In the genomic region with DNA sequence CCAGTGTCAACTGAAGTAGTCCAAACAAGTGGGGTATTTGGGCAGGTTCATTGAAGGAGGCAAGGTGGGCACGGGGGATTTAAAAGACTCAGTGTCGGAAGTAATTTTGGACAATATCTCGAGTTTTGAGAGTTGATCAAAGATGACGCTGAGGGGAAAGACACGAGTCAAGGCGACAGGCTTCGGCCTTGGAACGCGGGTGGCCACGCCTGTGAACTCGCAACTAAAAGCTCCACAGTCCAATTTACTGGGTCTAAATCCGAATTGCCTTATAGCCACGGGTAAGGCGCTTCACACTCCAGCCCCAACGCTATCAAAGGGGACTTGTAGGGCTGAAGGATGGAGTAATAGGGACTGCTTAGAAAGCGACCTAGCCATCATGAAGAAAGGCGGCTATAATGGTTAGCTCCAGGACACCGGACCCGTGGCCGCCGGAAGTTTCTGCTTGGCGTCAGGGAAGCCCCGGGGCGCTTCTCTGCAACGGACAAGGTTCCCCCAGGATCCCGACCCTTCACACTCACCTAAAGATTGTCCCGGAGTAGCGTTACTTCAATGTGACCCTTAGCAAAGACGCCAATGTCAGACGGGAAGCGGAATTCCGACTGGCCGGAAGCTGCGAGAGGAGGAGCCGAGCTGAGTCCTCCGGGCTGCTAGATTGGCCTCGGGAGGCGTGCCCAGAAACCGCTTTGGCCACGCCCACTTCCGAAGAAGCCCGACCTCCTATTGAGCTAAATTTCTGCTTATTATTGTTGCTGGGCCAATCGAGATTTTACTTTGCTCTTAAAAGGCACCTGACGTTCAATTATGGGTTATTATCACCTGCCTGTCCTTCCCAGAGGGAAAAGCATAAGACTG, we compare ENCODE assay signal across 8 mouse cellular contexts. TPM values are rescaled to one million over a fixed set of nuclear protein-coding genes. Genes with fewer than 3 reads are reported as not detected.
DNase-seq lines count a peak whose midpoint lies in the region; ATAC-seq and TF ChIP-seq lines count a peak whose summit lies in the region.

A gene (minus strand): TSS at position 622 of the 855 bp plus-strand sequence.

- under 1% methylated on average over 44 of the region's 44 CpGs for WGBS in heart, embryonic 14.5 days
- 2% methylated on average over 44 of the region's 44 CpGs for WGBS in liver, embryonic 14.5 days (ENCODE audit: insufficient replicate concordance)
- 1% methylated on average over 44 of the region's 44 CpGs for WGBS in neural tube, embryonic 11.5 days
- WGBS in stomach, postnatal 0 days = 2% methylated on average over 44 of the region's 44 CpGs

- peak; percentile 88 for ATAC-seq in heart, embryonic 14.5 days (ENCODE audit: insufficient number of reproducible peaks, insufficient read depth, low FRiP score, low read depth)
- ATAC-seq in liver, embryonic 14.5 days (ENCODE audit: insufficient read depth) = peak; percentile 90
- peak; percentile 81 for ATAC-seq in neural tube, embryonic 11.5 days (ENCODE audit: insufficient read depth, low FRiP score, low TSS enrichment)
- ATAC-seq in stomach, postnatal 0 days (ENCODE audit: low FRiP score, low TSS enrichment) = peak; percentile 96

- H3K4me1 ChIP-seq in heart, embryonic 14.5 days (ENCODE audit: control insufficient read depth in 2 of 2, insufficient read depth in 2 of 2, low read length in 2 of 2) = peaks cover 3 to 9% of the 10 kb centered on the region in 2 experiments; a peak in 3 of 4 replicates
- peaks cover 4 to 12% of the 10 kb centered on the region in 2 experiments; a peak in 3 of 4 replicates for H3K4me1 ChIP-seq in liver, embryonic 14.5 days (replicated peaks; ENCODE audit: control insufficient read depth in 2 of 2, insufficient read depth in 2 of 2, low read length in 1 of 2)
- peaks cover 4% of the 10 kb centered on the region; the same call in 1 of the 2 replicates for H3K4me1 ChIP-seq in neural tube, embryonic 11.5 days (ENCODE audit: control insufficient read depth, insufficient read depth, low read length)
- no peaks in the 10 kb centered on the region; the same call in 1 of the 2 replicates for H3K4me1 ChIP-seq in stomach, postnatal 0 days (replicated peaks; ENCODE audit: control insufficient read depth, insufficient read depth)

- peak within 1 kb of the TSS; percentile 72 for H3K4me2 ChIP-seq in heart, embryonic 14.5 days (ENCODE audit: low read length)
- peak within 1 kb of the TSS; percentile 84 for H3K4me2 ChIP-seq in liver, embryonic 14.5 days (ENCODE audit: low read depth)
- H3K4me2 ChIP-seq in neural tube, embryonic 11.5 days (ENCODE audit: low read depth) = peak within 1 kb of the TSS; percentile 67
- peak within 1 kb of the TSS; percentile 80 for H3K4me2 ChIP-seq in stomach, postnatal 0 days (replicated peaks; ENCODE audit: low read depth)

- no peak for TF ChIP-seq CTCF in liver, embryonic 14.5 days (IDR thresholded peaks at IDR 0.05; ENCODE audit: low read depth)
- no peak for TF ChIP-seq CTCF in stomach, postnatal 0 days (IDR thresholded peaks at IDR 0.05; ENCODE audit: low read depth)

- no peak for TF ChIP-seq EP300 in liver, embryonic 14.5 days (IDR thresholded peaks at IDR 0.05; ENCODE audit: low read depth)
- TF ChIP-seq EP300 in stomach, postnatal 0 days (optimal IDR thresholded peaks at IDR 0.05) = no peak

- peak within 1 kb of the TSS; percentile 86 for H3K9ac ChIP-seq in heart, embryonic 14.5 days (ENCODE audit: low read length)
- H3K9ac ChIP-seq in liver, embryonic 14.5 days (replicated peaks) = peak within 1 kb of the TSS; percentile 86
- H3K9ac ChIP-seq in neural tube, embryonic 11.5 days (ENCODE audit: low read length) = peak within 1 kb of the TSS; percentile 75
- peak within 1 kb of the TSS; percentile 83 for H3K9ac ChIP-seq in stomach, postnatal 0 days (ENCODE audit: low read length)

- peak within 1 kb of the TSS; percentile 75 to 76 for H3K27ac ChIP-seq in heart, embryonic 14.5 days (replicated peaks in 1 of 2; ENCODE audit: control insufficient read depth in 1 of 2, insufficient read depth in 1 of 2, low read depth in 2 of 2, low read length in 2 of 2)
- H3K27ac ChIP-seq in liver, embryonic 14.5 days = peak within 1 kb of the TSS; percentile 23
- H3K27ac ChIP-seq in neural tube, embryonic 11.5 days (ENCODE audit: low read depth, low read length) = no peak within 1 kb of the TSS
- peak within 1 kb of the TSS; percentile 79 for H3K27ac ChIP-seq in stomach, postnatal 0 days (replicated peaks)

- H3K36me3 ChIP-seq in heart, embryonic 14.5 days (ENCODE audit: control insufficient read depth, insufficient read depth, low read length) = peaks cover 38% of the 10 kb centered on the region
- H3K36me3 ChIP-seq in liver, embryonic 14.5 days (replicated peaks; ENCODE audit: control insufficient read depth, insufficient read depth, low read depth) = peaks cover 23% of the 10 kb centered on the region
- peaks cover 11% of the 10 kb centered on the region for H3K36me3 ChIP-seq in neural tube, embryonic 11.5 days (ENCODE audit: control insufficient read depth, insufficient read depth, low read length)
- no peaks in the 10 kb centered on the region; the same call in 1 of the 2 replicates for H3K36me3 ChIP-seq in stomach, postnatal 0 days (ENCODE audit: control insufficient read depth, insufficient read depth, low read length)

- H3K4me3 ChIP-seq in heart, embryonic 14.5 days (ENCODE audit: control insufficient read depth in 1 of 2, insufficient read depth in 1 of 2, low read depth in 1 of 2, low read length in 2 of 2) = peak within 1 kb of the TSS; percentile 70 to 91
- peak within 1 kb of the TSS; percentile 80 to 99 for H3K4me3 ChIP-seq in liver, embryonic 14.5 days (ENCODE audit: insufficient read depth in 1 of 2, low read depth in 2 of 2, low read length in 2 of 2)
- peak within 1 kb of the TSS; percentile 77 for H3K4me3 ChIP-seq in neural tube, embryonic 11.5 days (ENCODE audit: low read depth, low read length)
- peak within 1 kb of the TSS; percentile 79 for H3K4me3 ChIP-seq in stomach, postnatal 0 days (ENCODE audit: low read depth, low read length)

- no peaks in the 10 kb centered on the region; the same call in 1 of the 2 replicates for H3K27me3 ChIP-seq in heart, embryonic 14.5 days (ENCODE audit: control insufficient read depth, insufficient read depth, low read length)
- no peaks in the 10 kb centered on the region; the same call in 1 of the 2 replicates for H3K27me3 ChIP-seq in liver, embryonic 14.5 days (ENCODE audit: control insufficient read depth, insufficient read depth, low read length)
- H3K27me3 ChIP-seq in neural tube, embryonic 11.5 days (ENCODE audit: control insufficient read depth, insufficient read depth, low read length) = no peaks in the 10 kb centered on the region
- H3K27me3 ChIP-seq in stomach, postnatal 0 days (ENCODE audit: control insufficient read depth, insufficient read depth, low read length) = no peaks in the 10 kb centered on the region

- H3K9me3 ChIP-seq in heart, embryonic 14.5 days (ENCODE audit: control insufficient read depth, low read length) = no peaks in the 10 kb centered on the region
- no peaks in the 10 kb centered on the region for H3K9me3 ChIP-seq in liver, embryonic 14.5 days (ENCODE audit: control insufficient read depth, low read length)
- no peaks in the 10 kb centered on the region for H3K9me3 ChIP-seq in neural tube, embryonic 11.5 days (ENCODE audit: control insufficient read depth, low read length)
- no peaks in the 10 kb centered on the region for H3K9me3 ChIP-seq in stomach, postnatal 0 days (ENCODE audit: control insufficient read depth, low read length)

- DNase-seq in CD8-positive naive resting alpha-beta T cell, adult 2 months (ENCODE audit: low read depth in 2 of 2, low spot score in 2 of 2) = peak; percentile 74 to 76
- DNase-seq in c-Kit-negative CD71-positive TER-119-positive erythroid progenitor cells, embryonic 14.5 days (ENCODE audit: low read depth, low spot score) = peak; percentile 78
- DNase-seq in fibroblast of lung, adult 2 months (ENCODE audit: low read depth) = peak; percentile 89
- peak; percentile 89 to 94 for DNase-seq in kidney, postnatal 25 days
- DNase-seq in liver, embryonic 14.5 days (ENCODE audit: low read depth in 3 of 3, low spot score in 3 of 3) = peak; percentile 82 to 84 (median 83)
- DNase-seq in neural tube, embryonic 11.5 days (ENCODE audit: low spot score) = peak; percentile 93
- peak; percentile 93 for DNase-seq in stomach, postnatal 0 days (ENCODE audit: low spot score)

RNA-seq across cellular contexts. Expression of the gene that starts here (rescaled TPM):
- 2,519 and 2,589 TPM in 2 replicates for polyA plus RNA-seq in heart, embryonic 14.5 days (2014; fragmentation: Nextera tagmentation; extraction: Ambion mirVana)
- polyA plus RNA-seq in liver, embryonic 14.5 days (2012; rRNA removed) = 300 and 459 TPM in 2 replicates
- polyA plus RNA-seq in liver, embryonic 14.5 days (2014; fragmentation: Nextera tagmentation; extraction: Ambion mirVana) = 647 and 655 TPM in 2 replicates
- 786 and 833 TPM in 2 replicates for polyA plus RNA-seq in neural tube, embryonic 11.5 days (2014; fragmentation: Nextera tagmentation; extraction: Ambion mirVana)
- polyA plus RNA-seq in stomach, postnatal 0 days (2015; fragmentation: Nextera tagmentation; extraction: Ambion mirVana) = 1,340 and 1,422 TPM in 2 replicates
